Mouse (Mus musculus) adrenal gland, postnatal 10 days (tissue): ENCODE data around the gene Kcne1l. TPM values are rescaled to one million over a fixed set of nuclear protein-coding genes. Genes with fewer than 3 reads are reported as not detected.

Experiments
- DNase-seq: peaks from one replicate; pipeline ENCODE4 v3.0.0; 2021; ENCODE audit warnings: mixed read lengths
- long read RNA-seq, 2 experiments: library from polyadenylated mRNA; stranded (forward); transcript quantifications; one replicate each; pipeline ENCODE4 v2.0.0; 2021
- total RNA-seq, 2 experiments: library from RNA; stranded (reverse); gene quantifications; 2 replicates each; pipeline ENCODE4 v1.2.3; 2021

The Kcne1l gene
- total RNA-seq: 1 to 10 TPM; 2.4 to 6.5 TPM
- long read RNA-seq, experiment 1, transcript Kcne1l-201 (1 exons, 1,543 nt): major isoform, 8 of 8 reads
- long read RNA-seq, experiment 1, partial matches to known transcripts: 0 of 8 reads
- long read RNA-seq, experiment 1, other reads (novel, unspliced or antisense): 0 of 8 reads
- long read RNA-seq, experiment 2, partial matches to known transcripts: 0 of 4 reads
- long read RNA-seq, experiment 2, other reads (novel, unspliced or antisense): 0 of 4 reads

- no peak for DNase-seq
Measured at GRCm38 (mm10) chrX:142305869-142306581, at the start of gene Kcne1l. Gene Kcne1l (minus strand): TSS chrX:142306294.

- DNase-seq: no peak
Measured at GRCm38 (mm10) chrX:142336207-142336606, 30.1 kb upstream of the Kcne1l start.

GRCm38 (mm10) chrX:142335502-142335901 lies 29.4 kb upstream of the Kcne1l start:
- DNase-seq: no peak

DNA sequence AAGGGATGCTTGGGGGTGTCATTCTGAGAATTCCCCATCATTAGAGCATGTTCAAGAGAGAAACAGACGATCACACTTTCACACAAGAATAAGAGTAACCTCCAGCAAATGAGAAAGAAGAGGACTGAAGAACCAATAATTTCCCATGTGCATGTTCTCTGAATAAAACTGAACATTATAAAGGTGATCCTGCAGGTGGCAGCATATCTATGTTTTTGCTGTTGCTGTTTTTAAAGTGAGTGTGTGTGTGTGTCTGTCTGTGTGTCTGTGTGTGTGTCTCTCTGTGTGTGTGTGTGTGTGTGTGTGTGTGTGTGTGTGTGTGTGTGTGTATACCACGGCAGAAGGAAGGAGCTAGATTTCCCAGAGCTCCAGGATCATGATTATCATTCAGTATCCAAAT lies 19.7 kb upstream of the Kcne1l start:
- DNase-seq: no peak

DNA sequence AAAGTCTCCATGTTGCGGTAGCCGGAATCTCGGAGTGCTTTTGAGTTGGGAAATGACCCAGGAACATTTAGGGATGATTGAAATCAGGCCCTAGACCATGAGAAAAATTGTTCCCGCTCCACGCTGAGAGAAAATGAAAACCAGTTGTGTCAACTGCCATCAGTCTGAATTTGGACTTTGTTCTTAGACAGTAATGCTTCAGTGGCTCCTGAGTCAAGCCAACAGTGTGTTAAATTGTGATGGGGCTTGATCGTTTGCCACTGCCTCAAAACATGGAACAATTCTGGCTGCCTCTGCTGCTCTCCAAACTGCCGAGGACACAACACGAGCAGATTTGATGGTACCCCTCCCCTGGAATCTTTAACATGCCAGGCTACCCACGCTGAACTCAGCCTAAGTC lies 10.0 kb upstream of the Kcne1l start:
- DNase-seq: no peak

GRCm38 (mm10) chrX:142315270-142315669 lies 9.2 kb upstream of the Kcne1l start:
- no peak for DNase-seq

GRCm38 (mm10) chrX:142314307-142315024 lies 8.4 kb upstream of the Kcne1l start:
- peak; percentile 72 for DNase-seq

DNA sequence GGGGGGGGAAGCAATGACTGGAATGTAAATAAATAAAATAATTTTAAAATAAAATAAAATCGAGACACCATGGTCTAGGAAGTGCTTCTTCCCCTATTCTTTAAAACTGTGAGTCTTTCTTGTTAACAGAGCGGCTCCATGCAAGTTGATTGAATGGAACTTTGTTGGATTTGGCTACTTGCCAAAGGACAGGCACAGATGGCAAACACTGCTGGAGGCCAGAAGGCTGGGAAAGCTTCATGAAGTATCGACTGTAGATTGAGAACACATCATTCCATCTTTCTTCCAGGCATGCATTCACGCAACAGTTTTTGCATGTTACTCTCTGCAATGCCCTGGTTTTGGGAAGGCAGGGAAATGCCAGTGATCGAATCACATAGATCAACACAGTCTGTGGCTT lies 4.3 kb upstream of the Kcne1l start:
- DNase-seq: peak; percentile 15

- no peak for DNase-seq
Measured at GRCm38 (mm10) chrX:142305010-142305868, 855 bp downstream of the Kcne1l start.

- no peak for DNase-seq
Measured at GRCm38 (mm10) chrX:142304592-142304991, 1.5 kb downstream of the Kcne1l start.

DNA sequence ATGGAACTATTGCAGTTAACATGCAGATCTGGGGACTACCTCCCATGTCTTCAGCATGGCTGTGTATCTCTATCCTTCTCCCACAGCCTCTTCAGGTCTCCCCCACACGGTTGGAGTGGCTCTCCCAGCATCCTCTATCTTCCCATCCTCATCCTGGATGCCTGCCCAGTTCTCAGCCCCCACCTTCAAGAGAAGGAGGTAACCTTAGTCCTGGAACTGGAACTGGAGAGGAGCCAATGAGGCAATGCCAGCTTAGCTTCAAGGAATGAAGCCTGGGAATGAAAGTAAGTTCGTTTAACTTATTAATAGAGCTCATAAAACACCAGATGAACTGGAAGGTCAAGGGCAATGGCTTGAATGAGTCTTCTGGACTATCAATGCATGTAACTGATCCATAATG lies 2.6 kb downstream of the Kcne1l start:
- DNase-seq: no peak

GRCm38 (mm10) chrX:142285905-142286304 lies 20.2 kb downstream of the Kcne1l start:
- DNase-seq: no peak

- DNase-seq: no peak
Measured at GRCm38 (mm10) chrX:142276573-142276972, 29.5 kb downstream of the Kcne1l start.

GRCm38 (mm10) chrX:142276031-142276430 lies 30.1 kb downstream of the Kcne1l start:
- no peak for DNase-seq

Other genes starting within 250 kb of the Kcne1l start
- gene Gucy2f, start 109.4 kb downstream of the Kcne1l start, total RNA-seq: not detected
- 10 to 100 TPM; 13.1 to 15.5 TPM for gene Nxt2, start 79.5 kb downstream of the Kcne1l start, total RNA-seq
- 100 to 1,000 TPM in 1 of 2 experiments, 10 to 100 TPM in 1; 92.0 to 125 TPM for gene Acsl4, start 84.2 kb upstream of the Kcne1l start, total RNA-seq